Mouse (Mus musculus): Measurements from ENCODE around the gene Tmem268. TPM values are rescaled to one million over a fixed set of nuclear protein-coding genes. Genes with fewer than 3 reads are reported as not detected.
A peak's percentile ranks its signal among the peaks of the same experiment; 100 is the strongest.

Gene Tmem268
- 1 to 10 TPM; 7.1 to 8.4 TPM for total RNA-seq (2021)

DNA sequence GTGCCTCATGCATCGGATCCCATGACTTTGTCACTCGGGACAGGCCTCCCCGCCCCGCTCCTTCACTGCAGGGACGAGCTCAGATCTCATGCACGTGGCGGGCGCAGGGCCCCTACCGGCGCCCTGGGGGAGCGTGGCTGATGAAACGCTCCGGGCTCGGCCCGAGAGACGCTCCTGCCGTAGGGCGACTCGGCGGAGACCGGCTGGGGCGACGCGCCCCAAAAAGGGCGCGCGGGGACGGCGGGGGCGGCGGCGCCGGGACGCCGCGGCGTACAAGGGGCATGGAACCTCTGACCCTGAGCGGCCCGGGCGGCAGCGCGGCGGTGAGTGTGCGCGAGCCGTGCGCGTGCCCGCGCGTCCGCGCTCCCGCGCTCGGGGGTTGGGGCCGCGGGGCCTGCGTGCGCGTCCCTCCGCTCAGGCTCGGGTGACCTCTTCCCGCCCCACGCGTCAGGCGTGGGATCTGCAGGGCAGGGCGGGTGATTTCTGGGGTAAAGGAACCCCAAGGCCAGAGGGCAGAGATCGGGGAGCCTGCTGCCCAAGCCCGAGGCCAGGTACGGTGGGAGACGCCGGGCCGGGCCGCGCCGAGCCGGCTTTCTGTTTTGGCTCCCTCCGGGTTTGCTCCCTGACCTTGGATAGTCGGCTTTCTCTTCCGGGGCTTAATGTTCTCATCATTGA is at the start of gene Tmem268:
TSS of gene Tmem268 (plus strand) at position 375 of the 675 bp plus-strand sequence.
- peak; percentile 64 to 65 for DNase-seq

DNA sequence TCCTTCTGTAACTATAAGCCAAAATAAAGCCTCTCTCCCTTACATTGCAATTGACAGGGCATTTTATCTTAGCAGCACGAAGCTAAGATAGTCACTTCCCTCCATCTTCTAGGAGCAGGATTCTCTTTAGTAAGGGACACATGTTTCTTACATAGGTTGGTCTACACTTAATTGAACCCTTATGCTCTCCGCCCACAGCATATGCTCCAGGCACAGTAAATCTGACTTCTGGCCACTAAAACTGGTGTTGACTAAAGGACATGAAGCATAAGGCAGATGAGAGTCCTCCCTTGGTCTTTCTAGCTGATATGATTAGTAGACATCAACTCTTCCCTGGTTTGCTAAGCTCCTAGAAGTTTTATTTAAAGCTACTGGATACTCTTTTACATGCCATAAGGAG is 45.7 kb upstream of the Tmem268 start:
- DNase-seq = no peak

GRCm38 (mm10) chr4:63514454-63514984 is 44.1 kb upstream of the Tmem268 start:
- DNase-seq = no peak

GRCm38 (mm10) chr4:63515021-63515420 is 43.6 kb upstream of the Tmem268 start:
- no peak for DNase-seq

DNA sequence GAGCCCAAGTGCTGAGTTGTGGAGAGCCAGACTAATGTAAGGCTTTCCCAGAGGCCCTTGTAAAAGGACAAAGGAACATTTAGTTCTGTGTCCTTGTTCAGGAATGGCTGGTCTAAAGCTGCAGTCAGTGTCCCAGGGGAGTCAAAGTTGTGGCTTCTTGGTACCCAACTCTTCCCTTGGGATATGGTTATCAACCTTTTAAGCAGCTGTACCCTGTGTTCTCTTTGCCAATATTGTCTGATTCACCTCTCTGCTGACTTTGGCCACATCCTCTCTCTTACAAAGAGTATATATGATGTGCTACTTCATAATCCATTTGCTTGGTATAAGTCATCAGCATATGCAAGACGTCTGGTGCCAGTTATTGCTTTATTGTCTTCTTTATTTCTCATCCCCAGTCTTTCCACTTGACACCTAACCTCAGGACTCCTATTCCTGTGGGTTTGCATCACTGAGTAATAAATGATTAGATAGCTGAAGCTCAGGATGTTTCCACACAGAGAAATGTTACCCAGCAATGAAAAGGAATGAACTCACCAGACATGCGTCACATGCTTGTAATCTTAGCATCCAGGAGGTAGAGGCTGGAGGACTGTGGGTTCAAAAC is 36.7 kb upstream of the Tmem268 start:
- DNase-seq = no peak

GRCm38 (mm10) chr4:63525514-63525913 is 33.1 kb upstream of the Tmem268 start:
- DNase-seq = no peak

DNA sequence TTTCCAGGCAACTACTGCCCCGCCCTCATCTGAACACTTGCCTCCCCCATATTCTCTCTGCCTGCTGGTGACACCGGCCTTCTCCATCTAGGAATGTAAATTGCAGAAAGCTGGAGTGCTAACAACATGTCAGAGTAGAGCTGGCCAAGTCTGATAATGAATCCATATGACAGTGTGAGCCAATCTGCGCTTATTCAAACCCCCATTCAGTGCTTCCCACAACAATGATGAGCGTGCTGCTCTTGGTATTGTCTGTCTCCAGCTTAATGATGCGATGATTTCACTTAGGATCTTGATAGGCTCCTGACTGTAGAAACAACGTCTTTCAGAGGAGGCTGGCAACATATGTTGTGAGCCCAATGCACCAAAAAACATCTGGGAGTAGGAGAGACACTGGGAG is 29.6 kb upstream of the Tmem268 start:
- peak; percentile 70 to 74 for DNase-seq

GRCm38 (mm10) chr4:63530409-63530808 is 28.2 kb upstream of the Tmem268 start:
- DNase-seq = no peak

GRCm38 (mm10) chr4:63537602-63538001 is 21.0 kb upstream of the Tmem268 start:
- DNase-seq = no peak

- DNase-seq = no peak
Measured at GRCm38 (mm10) chr4:63542209-63542608, 16.4 kb upstream of the Tmem268 start.

DNA sequence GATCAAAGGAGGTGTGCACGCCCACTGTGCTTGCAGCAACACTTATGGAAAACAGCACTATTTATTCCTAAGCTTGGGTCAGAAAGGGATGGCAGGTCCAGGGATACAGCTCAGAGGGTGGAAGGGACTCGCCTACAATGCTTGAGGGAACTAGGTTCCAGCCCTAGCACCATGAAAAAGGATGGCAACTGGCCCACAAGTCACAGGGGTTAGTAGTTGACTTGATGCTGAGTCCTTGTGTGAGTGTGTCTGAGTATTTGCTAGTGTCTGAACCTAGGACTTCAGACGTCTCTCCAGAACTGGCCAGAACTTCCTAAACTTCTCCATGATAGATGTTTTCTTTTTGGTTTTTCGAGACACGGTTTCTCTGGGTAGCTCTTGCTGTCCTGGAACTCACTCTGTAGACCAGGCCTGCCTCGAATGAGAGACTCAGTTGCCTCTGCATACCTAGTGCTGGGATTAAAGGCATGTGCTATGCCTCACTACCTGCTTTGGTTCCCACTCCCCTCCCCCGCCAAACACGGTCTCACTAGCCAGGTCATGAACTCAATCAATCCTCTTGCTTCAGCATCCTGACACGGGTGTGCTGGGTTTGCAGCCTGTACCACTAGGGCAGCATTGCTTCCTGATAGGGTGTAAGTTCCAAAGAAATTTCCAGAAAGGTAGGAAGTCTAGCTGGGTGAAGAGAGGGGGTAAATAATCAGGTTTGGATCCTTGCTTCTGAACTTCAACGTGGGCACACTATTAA is 14.7 kb upstream of the Tmem268 start:
- no peak for DNase-seq

GRCm38 (mm10) chr4:63544494-63545230 is 13.9 kb upstream of the Tmem268 start, which contains the start of gene Atp6v1g1:
Gene Atp6v1g1, plus strand, starts transcription at chr4:63544772.
- DNase-seq = peak; percentile 94

- no peak for DNase-seq
Measured at GRCm38 (mm10) chr4:63545231-63545958, 13.2 kb upstream of the Tmem268 start.

GRCm38 (mm10) chr4:63546441-63547055 is 12.0 kb upstream of the Tmem268 start:
- DNase-seq = no peak

- DNase-seq = no peak
Measured at GRCm38 (mm10) chr4:63547799-63548198, 10.8 kb upstream of the Tmem268 start.

GRCm38 (mm10) chr4:63548491-63548890 is 10.1 kb upstream of the Tmem268 start:
- no peak for DNase-seq

DNA sequence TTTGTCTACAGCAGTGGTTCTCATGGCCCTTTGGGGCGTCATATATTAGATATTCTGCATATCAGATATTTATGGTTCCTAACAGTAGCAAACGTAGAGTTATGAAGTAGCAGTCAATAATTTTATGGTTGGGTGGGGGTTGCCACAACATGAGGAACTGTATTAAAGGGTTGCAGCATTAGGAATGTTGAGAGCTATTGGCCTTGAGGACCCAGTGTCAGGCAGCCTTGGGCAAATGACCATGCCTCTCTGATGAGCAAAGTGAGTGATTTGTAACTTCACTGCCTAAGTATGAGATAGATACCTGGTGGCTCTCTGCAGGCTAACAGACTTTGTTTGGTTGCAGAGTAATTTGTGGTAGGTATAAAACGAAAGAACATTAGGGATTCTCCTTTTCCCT is 7.7 kb upstream of the Tmem268 start:
- no peak for DNase-seq

DNA sequence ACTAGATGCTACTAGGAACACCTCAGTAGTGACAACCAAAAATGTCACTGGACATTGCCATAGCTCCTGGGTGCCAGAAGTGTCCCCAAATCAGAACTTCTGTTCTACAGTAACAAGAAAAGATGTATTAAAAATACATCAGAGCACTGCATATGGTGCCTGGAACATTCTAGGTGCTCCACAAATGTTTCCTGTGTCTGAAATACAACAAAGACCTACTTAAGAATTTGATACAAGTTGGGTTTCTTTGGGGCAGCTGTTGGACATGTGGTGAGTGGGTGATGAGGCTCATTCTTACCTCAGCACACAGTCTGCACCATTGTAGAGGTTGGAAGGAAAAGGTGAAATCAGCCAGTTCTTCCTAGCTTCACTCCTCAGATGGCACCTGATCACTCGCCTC is 5.7 kb upstream of the Tmem268 start:
- DNase-seq = no peak

GRCm38 (mm10) chr4:63553789-63554576 is 4.6 kb upstream of the Tmem268 start:
- no peak for DNase-seq

- DNase-seq = no peak
Measured at GRCm38 (mm10) chr4:63554616-63555015, 4.0 kb upstream of the Tmem268 start.

DNA sequence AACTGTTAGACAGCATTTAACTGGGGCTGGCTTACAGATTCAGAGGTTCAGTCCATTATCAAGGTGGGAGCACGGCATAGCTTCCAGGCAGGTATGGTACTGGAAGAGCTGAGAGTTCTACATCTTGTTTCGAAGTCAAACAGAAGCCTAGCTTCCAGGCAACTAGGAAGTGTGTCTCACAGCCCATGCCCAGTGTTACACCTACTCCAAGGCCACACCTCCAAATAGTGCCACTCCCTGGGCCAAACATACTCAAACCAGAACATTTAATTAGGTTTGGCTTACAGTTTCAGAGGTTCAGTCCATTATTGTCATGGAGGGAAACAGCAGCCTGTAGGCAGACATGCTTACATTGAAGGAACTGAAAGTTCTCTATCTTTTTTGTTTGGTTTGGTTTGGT is 3.5 kb upstream of the Tmem268 start:
- DNase-seq = no peak

Measured in layer of hippocampus, postnatal 36 days (tissue).